Comparison of ENCODE assay signal across 8 mouse cellular contexts in genomic region chr12:12176331-12177263, GRCm38 (mm10).
DNase-seq lines count a peak whose midpoint lies in the region; ATAC-seq and TF ChIP-seq lines count a peak whose summit lies in the region.

No protein-coding gene starts in this region.

- TF ChIP-seq CTCF in CH12.LX (conservative IDR thresholded peaks at IDR 0.05 in 1 of 2, IDR thresholded peaks at IDR 0.05 in 1 of 2; ENCODE audit: low read depth in 2 of 2, low read length in 2 of 2) = peak; percentile 74 to 99
- TF ChIP-seq CTCF in testis, adult 2 months (IDR thresholded peaks at IDR 0.05; ENCODE audit: control insufficient read depth, insufficient read depth, insufficient replicate concordance, low read depth, low read length) = peak; percentile 70

- H3K27ac ChIP-seq in CH12.LX (ENCODE audit: insufficient read depth, low read depth) = no peak overlapping the region
- H3K27ac ChIP-seq in forebrain, embryonic 13.5 days = no peak overlapping the region
- no peak overlapping the region for H3K27ac ChIP-seq in neural tube, embryonic 14.5 days (ENCODE audit: low read depth, low read length)
- no peak overlapping the region; the same call in 1 of the 2 replicates for H3K27ac ChIP-seq in testis, adult 2 months (ENCODE audit: control insufficient read depth, insufficient read depth, low read depth, low read length)

- no peak for TF ChIP-seq EP300 in CH12.LX (IDR thresholded peaks at IDR 0.05; ENCODE audit: low read length)

- dilution Hi-C loops in CH12.LX (cut with MboI; ENCODE audit: extremely low pct_ligation_motif_present, extremely low pct_unique_long_range_greater_than_20kb, low sequenced_read_pairs) = no loop called here

- WGBS in forebrain, embryonic 13.5 days = 17% methylated on average over 13 of the region's 13 CpGs
- 13% methylated on average over 13 of the region's 13 CpGs for WGBS in neural tube, embryonic 14.5 days

- intact Hi-C loops in heart, postnatal 10 days (cut with DNase I) = loop anchor here (1.0 to 2.0 kb wide), 3 partner anchors 137 to 220 kb away; no protein-coding TSS in a partner anchor

- H3K4me3 ChIP-seq in CH12.LX (replicated peaks in 1 of 3; ENCODE audit: low read depth in 2 of 3, low read length in 2 of 3, poor library complexity in 1 of 3) = peak overlapping the region; percentile 8 to 30 (median 25)
- peak overlapping the region; percentile 17; the same call in 1 of the 2 replicates for H3K4me3 ChIP-seq in forebrain, embryonic 13.5 days
- peak overlapping the region; percentile 3; the same call in 1 of the 2 replicates for H3K4me3 ChIP-seq in neural tube, embryonic 14.5 days (ENCODE audit: low read depth, low read length)
- no peak overlapping the region; the same call in 1 of the 2 replicates for H3K4me3 ChIP-seq in testis, adult 2 months (ENCODE audit: control insufficient read depth, low read depth, low read length)

- no peak for TF ChIP-seq POLR2A in CH12.LX (IDR thresholded peaks at IDR 0.05; ENCODE audit: low read depth, low read length)
- no peak for TF ChIP-seq POLR2A in testis, adult 2 months (IDR thresholded peaks at IDR 0.05; ENCODE audit: control insufficient read depth, low read depth, low read length)

- H3K4me1 ChIP-seq in CH12.LX (ENCODE audit: control insufficient read depth in 1 of 2, insufficient read depth in 2 of 2) = peaks cover 14 to 46% of the 10 kb centered on the region in 2 experiments
- H3K4me1 ChIP-seq in forebrain, embryonic 13.5 days = peaks cover 16% of the 10 kb centered on the region; the same call in 1 of the 2 replicates
- H3K4me1 ChIP-seq in neural tube, embryonic 14.5 days (ENCODE audit: control insufficient read depth, insufficient read depth, low read length) = peaks cover 4% of the 10 kb centered on the region; the same call in 1 of the 2 replicates
- H3K4me1 ChIP-seq in testis, adult 2 months (ENCODE audit: control insufficient read depth, insufficient read depth, low read length) = peaks cover 6% of the 10 kb centered on the region

- H3K36me3 ChIP-seq in CH12.LX (replicated peaks in 1 of 2; ENCODE audit: control insufficient read depth in 1 of 2, insufficient read depth in 1 of 2, low read length in 1 of 2) = no peaks in the 10 kb centered on the region
- no peaks in the 10 kb centered on the region for H3K36me3 ChIP-seq in forebrain, embryonic 13.5 days (ENCODE audit: poor library complexity, severe bottlenecking)
- no peaks in the 10 kb centered on the region for H3K36me3 ChIP-seq in neural tube, embryonic 14.5 days (ENCODE audit: control insufficient read depth, insufficient read depth, low read length)
- no peaks in the 10 kb centered on the region for H3K36me3 ChIP-seq in testis, adult 2 months (ENCODE audit: control insufficient read depth, insufficient read depth, low read length)

- H3K79me2 ChIP-seq in CH12.LX (replicated peaks; ENCODE audit: control insufficient read depth, extremely low read depth, insufficient read depth, poor library complexity, severe bottlenecking) = no peaks in the 10 kb centered on the region

- DNase-seq in CH12.LX (ENCODE audit: extremely low read depth) = peak; percentile 92
- peak; percentile 4 for DNase-seq in c-Kit-negative CD71-positive TER-119-positive erythroid progenitor cells, embryonic 14.5 days (ENCODE audit: low read depth, low spot score)
- DNase-seq in heart, postnatal 10 days = peak; percentile 86 to 89
- peak; percentile 77 to 83 for DNase-seq in kidney, postnatal 4 days
- DNase-seq in lung, adult 18-20 months = peak; percentile 78 to 82

- peak; percentile 99 for TF ChIP-seq RAD21 in CH12.LX (IDR thresholded peaks at IDR 0.05; ENCODE audit: low read depth, low read length)

- H3K9ac ChIP-seq in CH12.LX (ENCODE audit: insufficient read depth, low read depth) = peak overlapping the region; percentile 36; the same call in 1 of the 2 replicates
- H3K9ac ChIP-seq in forebrain, embryonic 13.5 days = 0 out of 2 replicates have a peak overlapping the region, but pooled peaks have one; percentile 31
- 0 out of 2 replicates have a peak overlapping the region, but pooled peaks have one; percentile 4 for H3K9ac ChIP-seq in neural tube, embryonic 14.5 days (replicated peaks; ENCODE audit: low read depth, low read length)

- peak; percentile 84 for ATAC-seq in forebrain, embryonic 13.5 days
- peak; percentile 86 for ATAC-seq in neural tube, embryonic 14.5 days (ENCODE audit: low read depth)

- H3K9me3 ChIP-seq in CH12.LX (replicated peaks; ENCODE audit: low read length) = no peaks in the 10 kb centered on the region
- no peaks in the 10 kb centered on the region for H3K9me3 ChIP-seq in forebrain, embryonic 13.5 days (replicated peaks)
- H3K9me3 ChIP-seq in neural tube, embryonic 14.5 days (ENCODE audit: control insufficient read depth, low read length) = no peaks in the 10 kb centered on the region

- H3K4me2 ChIP-seq in CH12.LX (ENCODE audit: insufficient read depth, low read depth, poor library complexity, severe bottlenecking) = peak overlapping the region; percentile 53
- H3K4me2 ChIP-seq in forebrain, embryonic 13.5 days = peak overlapping the region; percentile 57
- peak overlapping the region; percentile 48 for H3K4me2 ChIP-seq in neural tube, embryonic 14.5 days (ENCODE audit: low read depth, low read length)

- H3K27me3 ChIP-seq in CH12.LX (replicated peaks) = no peaks in the 10 kb centered on the region
- H3K27me3 ChIP-seq in forebrain, embryonic 13.5 days = no peaks in the 10 kb centered on the region
- H3K27me3 ChIP-seq in neural tube, embryonic 14.5 days (ENCODE audit: control insufficient read depth, insufficient read depth, low read length) = no peaks in the 10 kb centered on the region
- H3K27me3 ChIP-seq in testis, adult 2 months (ENCODE audit: control insufficient read depth, insufficient read depth, low read length) = no peaks in the 10 kb centered on the region

- in situ Hi-C loops in CH12.LX (cut with MboI; ENCODE audit: low pct_ligation_motif_present, low pct_unique_long_range_greater_than_20kb, low sequenced_read_pairs) = no loop called here

TF ChIP-seq in CH12.LX, 34 proteins besides CTCF, POLR2A, EP300 and RAD21:
- TF ChIP-seq GABPA (IDR thresholded peaks at IDR 0.05; ENCODE audit: insufficient replicate concordance, low read depth, low read length) = no peak
- no peak for TF ChIP-seq SIN3A (IDR thresholded peaks at IDR 0.05; ENCODE audit: low read length)
- no peak for TF ChIP-seq JUN (IDR thresholded peaks at IDR 0.05; ENCODE audit: insufficient read depth, low read depth, low read length)
- no peak for TF ChIP-seq ZKSCAN1 (IDR thresholded peaks at IDR 0.05; ENCODE audit: borderline replicate concordance, low read depth, low read length)
- no peak for TF ChIP-seq HCFC1 (IDR thresholded peaks at IDR 0.05; ENCODE audit: low read depth, low read length)
- TF ChIP-seq ETS1 (conservative IDR thresholded peaks at IDR 0.05; ENCODE audit: low read depth, low read length) = 0 out of 2 replicates have a peak, but pooled peaks have one; percentile 20
- peak; percentile 93 for TF ChIP-seq ZC3H11A (IDR thresholded peaks at IDR 0.05; ENCODE audit: low read depth, low read length)
- no peak for TF ChIP-seq POLR2AphosphoS2 (IDR thresholded peaks at IDR 0.05; ENCODE audit: low read depth, low read length)
- TF ChIP-seq TBP (conservative IDR thresholded peaks at IDR 0.05; ENCODE audit: low read depth, low read length) = no peak
- TF ChIP-seq RCOR1 (conservative IDR thresholded peaks at IDR 0.05; ENCODE audit: low read depth, low read length) = no peak
- no peak for TF ChIP-seq KAT2A (IDR thresholded peaks at IDR 0.05; ENCODE audit: insufficient replicate concordance, low read length)
- no peak for TF ChIP-seq E2F4 (IDR thresholded peaks at IDR 0.05; ENCODE audit: insufficient replicate concordance, low read depth, low read length)
- TF ChIP-seq SMC3 (IDR thresholded peaks at IDR 0.05; ENCODE audit: low read depth, low read length) = peak; percentile 100
- TF ChIP-seq BHLHE40 (IDR thresholded peaks at IDR 0.05; ENCODE audit: low read depth, low read length) = peak; percentile 34
- TF ChIP-seq USF1 (IDR thresholded peaks at IDR 0.05; ENCODE audit: low read depth, low read length) = no peak
- TF ChIP-seq JUND (conservative IDR thresholded peaks at IDR 0.05; ENCODE audit: low read depth, low read length) = no peak
- TF ChIP-seq TCF12 (IDR thresholded peaks at IDR 0.05; ENCODE audit: low read depth, low read length) = no peak
- TF ChIP-seq PAX5 (IDR thresholded peaks at IDR 0.05; ENCODE audit: low read length) = no peak
- no peak for TF ChIP-seq NELFE (IDR thresholded peaks at IDR 0.05; ENCODE audit: low read depth, low read length)
- no peak for TF ChIP-seq MAFK (IDR thresholded peaks at IDR 0.05; ENCODE audit: insufficient replicate concordance, low read length)
- TF ChIP-seq ZMIZ1 (IDR thresholded peaks at IDR 0.05; ENCODE audit: low read depth, low read length) = no peak
- TF ChIP-seq IRF4 (IDR thresholded peaks at IDR 0.05; ENCODE audit: low read depth, low read length) = no peak
- 0 out of 2 replicates have a peak, but pooled peaks have one; percentile 18 for TF ChIP-seq MYC (IDR thresholded peaks at IDR 0.05; ENCODE audit: low read depth, low read length)
- no peak for TF ChIP-seq UBTF (IDR thresholded peaks at IDR 0.05; ENCODE audit: low read depth, low read length)
- TF ChIP-seq CHD2 (IDR thresholded peaks at IDR 0.05; ENCODE audit: low read length) = no peak; the same call in 1 of the 2 replicates
- TF ChIP-seq ELF1 (IDR thresholded peaks at IDR 0.05; ENCODE audit: low read depth, low read length) = no peak
- TF ChIP-seq ZNF384 (IDR thresholded peaks at IDR 0.05; ENCODE audit: low read depth, low read length) = no peak

Comparison
In these comparisons a context has a peak if more than half of its experiments do, and no peak if none do; other contexts are left out.
1. DNase-seq: peak in every context shown above with its lines; median percentile 92 in CH12.LX; 88 in heart, postnatal 10 days; 80 in kidney, postnatal 4 days; 80 in lung, adult 18-20 months; 4 in c-Kit-negative CD71-positive TER-119-positive erythroid progenitor cells, embryonic 14.5 days.